Mouse (Mus musculus) WW6 (cell line): ENCODE measurements around the gene Man1a2.

Experiments used
- DNase-seq: peaks from one replicate; pipeline ENCODE4 v3.0.0-alpha.2; 2013; ENCODE audit warnings: low read depth, low spot score

Man1a2 gene

GRCm38 (mm10) chr3:100685087-100685762 lies at the start of gene Man1a2:
TSS of gene Man1a2 (minus strand) at chr3:100685503.
- no peak for DNase-seq

- no peak for DNase-seq
These were observed 49.3 kb upstream of the Man1a2 start for GRCm38 (mm10) chr3:100734482-100735154.

GRCm38 (mm10) chr3:100731896-100732295 lies 46.6 kb upstream of the Man1a2 start:
- no peak for DNase-seq

- no peak for DNase-seq
These were observed 46.0 kb upstream of the Man1a2 start for GRCm38 (mm10) chr3:100731347-100731746.

GRCm38 (mm10) chr3:100728008-100728712 lies 42.9 kb upstream of the Man1a2 start:
- DNase-seq: no peak

GRCm38 (mm10) chr3:100725960-100726674 lies 40.8 kb upstream of the Man1a2 start:
- no peak for DNase-seq

- no peak for DNase-seq
These were observed 35.5 kb upstream of the Man1a2 start for GRCm38 (mm10) chr3:100720786-100721300.

- no peak for DNase-seq
These were observed 30.9 kb upstream of the Man1a2 start for GRCm38 (mm10) chr3:100716241-100716640.

GRCm38 (mm10) chr3:100715367-100715766 lies 30.1 kb upstream of the Man1a2 start:
- DNase-seq: no peak

- no peak for DNase-seq
These were observed 28.1 kb upstream of the Man1a2 start for GRCm38 (mm10) chr3:100713142-100714005.

- no peak for DNase-seq
These were observed 26.8 kb upstream of the Man1a2 start for GRCm38 (mm10) chr3:100712140-100712539.

- DNase-seq: no peak
These were observed 26.2 kb upstream of the Man1a2 start for GRCm38 (mm10) chr3:100711486-100711885.

GRCm38 (mm10) chr3:100707117-100707516 lies 21.8 kb upstream of the Man1a2 start:
- no peak for DNase-seq

- no peak for DNase-seq
These were observed 19.9 kb upstream of the Man1a2 start for GRCm38 (mm10) chr3:100705128-100705667.

- DNase-seq: no peak
These were observed 18.7 kb upstream of the Man1a2 start for GRCm38 (mm10) chr3:100703847-100704644.

GRCm38 (mm10) chr3:100702875-100703846 lies 17.9 kb upstream of the Man1a2 start:
- DNase-seq: no peak

GRCm38 (mm10) chr3:100688747-100689146 lies 3.4 kb upstream of the Man1a2 start:
- no peak for DNase-seq

GRCm38 (mm10) chr3:100686756-100687155 lies 1.5 kb upstream of the Man1a2 start:
- no peak for DNase-seq
